Mouse (Mus musculus) hindlimb bud, embryonic 11.5 days (tissue): ENCODE data around the gene Spryd4.
"Not testable (repeated sequence)": the region's sequence is repeated elsewhere in the genome, so short reads cannot be mapped to it uniquely, and the experiment has no call there.

Source experiments
- DNase-seq: peaks from one replicate; pipeline ENCODE4 v3.0.0-alpha.2; 2012; ENCODE audit warnings: low read depth, low spot score; ENCODE audit errors: extremely low spot score

Spryd4 gene

DNA sequence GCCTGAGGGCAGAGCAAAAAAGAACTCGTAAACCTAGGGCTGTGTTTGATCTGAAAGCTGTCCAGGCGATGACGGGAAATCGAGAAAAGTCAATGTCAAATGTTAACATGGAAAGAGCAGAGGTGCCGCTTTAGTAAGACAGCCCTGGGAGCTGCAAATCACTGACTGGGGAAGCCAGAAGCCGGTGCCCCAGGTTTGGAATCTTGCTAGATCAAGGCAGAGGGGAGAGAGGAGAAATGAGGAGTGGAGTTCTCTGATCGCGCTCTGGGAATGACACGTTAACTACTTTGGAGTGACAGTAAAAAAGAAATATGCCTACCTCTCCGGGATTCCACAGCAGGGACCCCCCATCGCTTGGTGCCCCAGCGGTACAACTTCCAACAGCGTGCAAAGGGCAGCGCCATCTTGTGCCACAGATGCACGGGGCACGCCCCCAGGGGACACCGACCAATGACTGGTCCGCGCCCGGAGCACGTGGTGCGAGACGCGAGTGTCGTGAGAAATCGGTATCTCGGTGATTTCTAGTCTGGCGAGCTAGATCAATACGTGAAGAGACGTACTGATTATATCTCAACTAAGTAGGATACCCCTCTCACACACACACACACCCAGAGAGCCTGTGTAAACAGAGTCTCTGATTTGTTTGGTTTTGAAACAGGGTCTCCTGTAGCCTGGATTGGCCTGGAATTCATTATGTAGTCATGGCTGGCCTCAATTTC is at the start of gene Spryd4:
Spryd4 (minus strand) TSS at position 418 of the 719 bp plus-strand sequence.
- DNase-seq: peak; percentile 84

DNA sequence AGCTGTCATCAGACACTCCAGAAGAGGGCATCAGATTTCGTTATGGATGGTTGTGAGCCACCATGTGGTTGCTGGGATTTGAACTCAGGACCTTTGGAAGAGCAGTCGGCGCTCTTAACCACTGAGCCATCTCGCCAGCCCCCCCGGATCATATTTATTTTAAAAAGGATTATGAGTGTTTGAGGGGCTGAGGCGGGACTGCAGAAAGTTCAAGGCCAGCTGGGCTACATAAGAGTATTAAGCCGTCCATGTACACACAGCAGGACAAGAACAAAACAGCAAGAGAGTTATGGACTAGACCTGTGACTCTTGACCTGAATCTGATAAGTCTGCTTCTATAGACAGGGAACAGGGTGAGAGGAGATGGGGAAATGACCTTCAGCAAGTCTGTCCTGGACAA is 48.8 kb upstream of the Spryd4 start:
- not testable (repeated sequence) for DNase-seq

DNA sequence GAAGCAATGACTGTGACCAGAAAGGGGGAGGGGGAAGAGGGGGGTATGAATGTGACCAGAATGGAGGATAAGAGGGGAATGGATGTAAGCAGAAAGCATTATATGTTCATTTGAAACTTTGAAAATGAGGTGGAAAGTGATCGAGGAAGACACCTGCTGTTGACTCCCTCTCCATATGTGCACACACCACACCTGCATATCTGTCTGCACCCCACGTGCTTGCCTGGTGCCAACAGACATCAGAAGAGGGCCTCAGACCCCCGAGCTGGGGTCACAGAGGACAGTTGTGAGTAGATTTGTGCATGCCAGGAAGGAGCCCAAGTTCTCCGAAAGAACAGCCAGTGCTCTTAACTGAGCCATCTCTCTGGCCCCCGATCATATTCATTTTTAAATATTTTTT is 48.3 kb upstream of the Spryd4 start:
- DNase-seq: no peak

DNA sequence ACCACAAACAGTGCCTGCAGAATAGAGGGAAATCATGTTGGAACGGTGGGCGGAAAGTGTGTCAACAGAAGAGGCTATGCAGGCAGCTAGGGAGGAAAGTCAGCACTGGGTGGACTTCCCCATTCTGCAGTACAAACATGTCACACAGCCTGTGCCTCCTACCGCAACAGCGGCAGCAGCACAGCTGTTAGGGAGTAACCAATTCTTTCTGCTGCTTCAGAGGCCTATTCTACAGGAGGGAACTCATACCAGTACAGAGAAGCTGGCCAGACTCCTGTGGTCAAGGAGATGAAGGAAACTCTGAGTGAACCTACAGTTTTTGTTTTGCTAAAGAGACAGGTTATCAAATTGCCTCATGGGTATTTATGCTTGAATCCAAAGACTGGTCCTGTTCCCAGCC is 47.3 kb upstream of the Spryd4 start:
- DNase-seq: no peak

DNA sequence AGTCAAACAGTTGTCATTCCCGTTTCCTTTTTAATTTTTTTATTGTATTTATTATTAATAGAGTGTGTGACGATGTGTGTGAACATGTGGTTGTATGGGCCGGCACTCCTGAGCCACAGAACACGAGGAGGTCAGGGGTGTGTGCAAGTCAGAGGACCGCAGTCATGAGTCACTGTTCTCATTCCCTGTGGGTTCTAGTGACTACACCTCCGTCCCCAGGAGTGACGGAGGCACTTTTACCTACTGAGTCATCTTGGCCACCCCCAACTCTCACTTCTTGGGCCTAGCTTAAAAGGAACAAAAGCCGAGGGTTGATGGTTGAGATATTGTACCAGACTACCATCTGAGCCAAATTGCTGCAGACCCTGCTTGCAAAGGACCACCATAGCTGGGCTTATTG is 44.7 kb upstream of the Spryd4 start:
- no peak for DNase-seq

DNA sequence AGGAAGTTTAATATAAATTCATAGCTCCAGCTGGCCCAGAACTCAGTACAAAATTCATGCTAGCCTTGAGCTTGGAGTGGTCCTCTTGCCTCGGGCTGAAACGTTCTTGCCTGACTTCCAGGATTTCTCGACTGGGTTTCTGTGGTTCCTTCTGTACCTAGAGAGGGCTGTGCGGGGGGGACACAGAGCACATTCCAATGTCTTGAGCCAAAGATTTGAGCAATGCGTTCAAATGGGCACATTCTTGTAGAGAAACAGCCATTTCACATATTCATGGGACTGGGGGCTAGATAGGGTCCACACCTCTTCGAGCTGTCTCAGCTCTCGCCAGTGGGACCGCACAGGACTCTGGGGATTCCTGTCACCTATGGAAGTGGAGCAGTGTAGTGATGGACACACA is 44.3 kb upstream of the Spryd4 start:
- DNase-seq: no peak

DNA sequence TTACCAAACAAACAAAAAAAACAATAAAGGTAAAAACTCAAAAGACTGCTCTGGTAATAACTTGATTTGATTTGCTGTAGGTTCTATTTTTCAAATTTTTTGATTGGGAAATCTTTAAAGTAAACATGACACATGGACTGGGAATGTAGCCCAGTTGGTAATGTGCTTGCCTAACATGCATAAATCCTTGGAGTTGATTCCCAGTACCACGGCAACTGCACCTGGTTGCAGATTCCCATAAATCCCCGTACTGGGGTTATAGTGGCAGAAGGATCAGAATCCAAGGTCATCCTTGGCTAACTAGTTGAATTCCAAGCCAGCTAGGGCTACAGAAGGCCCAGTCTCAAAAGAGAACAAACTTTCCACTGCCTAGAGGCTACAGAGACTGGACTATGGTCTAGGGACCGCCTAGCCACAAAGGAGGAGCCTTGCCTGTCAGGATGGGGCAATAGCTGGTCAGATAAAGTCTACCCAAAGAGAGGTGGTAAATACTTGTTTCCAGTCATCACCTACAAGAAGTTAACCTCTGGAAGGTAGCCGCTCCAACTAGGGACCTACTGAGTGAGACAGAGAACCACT is 42.2 kb upstream of the Spryd4 start, which contains the start of gene Apon:
Apon (plus strand) TSS at position 420 of the 579 bp plus-strand sequence.
- no peak for DNase-seq

DNA sequence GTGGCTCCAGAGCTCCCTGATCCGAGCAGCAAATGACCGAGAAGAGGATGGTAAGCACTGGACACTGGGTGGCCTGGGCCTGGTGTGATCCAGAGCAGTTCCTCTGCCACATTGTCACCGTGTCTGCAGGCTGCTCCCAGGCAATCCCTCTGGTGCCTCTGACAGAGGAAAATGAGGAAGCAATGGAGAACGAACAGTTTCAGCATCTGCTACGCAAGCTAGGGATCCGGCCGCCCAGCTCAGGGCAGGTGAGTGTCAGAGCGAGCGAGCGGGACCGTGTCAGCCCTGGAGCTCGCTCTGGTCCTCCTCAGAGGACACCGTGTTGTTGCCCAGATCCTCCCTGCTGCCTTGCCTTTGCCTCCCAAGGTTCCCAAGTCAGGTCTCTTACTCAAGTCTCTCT is 39.0 kb upstream of the Spryd4 start:
- no peak for DNase-seq

DNA sequence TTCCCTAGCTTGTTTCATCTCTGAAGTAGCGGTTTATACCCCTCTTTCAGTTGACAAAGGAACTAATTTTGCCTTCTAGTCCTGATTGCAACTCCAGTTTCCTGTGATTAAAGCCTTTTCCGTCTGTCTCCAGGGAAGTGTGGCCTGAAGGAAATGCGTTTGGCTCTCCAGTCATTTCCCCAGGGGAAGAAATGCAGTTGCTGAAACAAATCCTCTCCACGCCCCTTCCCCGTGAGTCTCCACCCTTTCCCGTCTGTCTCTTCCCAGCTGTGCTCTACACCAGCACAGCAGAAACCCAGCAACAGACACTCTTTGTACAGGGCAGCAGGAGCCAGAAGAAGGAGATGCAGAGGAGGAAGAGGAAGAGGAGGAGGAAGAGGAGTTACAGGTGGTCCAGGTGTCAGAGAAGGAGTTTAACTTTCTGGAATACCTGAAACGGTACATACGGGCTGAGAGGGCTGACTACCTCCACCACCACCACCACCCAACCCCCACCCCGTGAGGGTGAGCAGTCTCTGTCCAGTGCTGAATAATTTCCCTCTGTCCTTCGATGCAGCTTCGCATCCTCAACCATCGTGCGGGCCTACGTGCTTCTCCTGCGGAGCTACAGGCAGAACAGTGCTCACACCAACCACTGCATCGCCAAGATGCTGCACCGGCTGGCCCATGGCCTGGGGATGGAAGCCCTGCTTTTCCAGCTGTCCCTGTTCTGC is 35.6 kb upstream of the Spryd4 start:
- DNase-seq: no peak

DNA sequence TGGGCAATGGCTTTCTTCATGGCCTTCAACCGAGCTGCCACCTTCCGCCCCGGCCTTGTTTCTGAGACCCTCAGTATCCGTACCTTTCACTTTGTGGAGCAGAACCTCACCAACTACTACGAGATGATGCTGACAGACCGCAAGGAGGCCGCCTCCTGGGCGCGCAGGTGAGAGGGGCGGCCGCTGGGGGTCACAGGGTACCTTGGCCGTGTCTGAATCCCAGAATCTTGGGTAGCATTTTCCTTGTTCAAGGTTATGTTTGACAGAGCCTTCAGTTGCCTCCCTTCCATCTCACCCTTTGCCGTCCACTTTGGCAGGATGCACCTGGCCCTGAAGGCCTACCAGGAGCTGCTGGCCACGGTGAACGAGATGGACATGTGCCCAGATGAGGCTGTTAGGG is 32.5 kb upstream of the Spryd4 start:
- no peak for DNase-seq

DNA sequence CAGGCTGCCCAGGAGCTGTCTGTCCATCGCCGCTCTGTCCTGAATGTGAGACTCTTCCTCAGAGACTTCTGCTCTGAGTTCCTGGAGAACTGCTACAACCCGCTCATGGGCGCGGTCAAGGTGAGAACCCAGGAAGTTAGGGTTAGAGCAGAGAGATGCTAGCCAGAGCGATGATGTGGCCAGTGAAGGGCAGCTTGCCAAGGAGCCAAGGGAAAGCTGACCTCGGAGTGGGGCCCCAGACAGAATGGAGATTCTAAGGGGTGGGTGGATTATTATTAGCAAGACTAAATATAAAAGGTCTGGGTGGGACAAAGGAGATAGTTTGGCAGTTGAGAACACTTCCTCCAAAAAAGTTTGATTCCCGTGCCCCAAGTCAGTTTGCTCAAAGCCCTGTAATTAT is 31.6 kb upstream of the Spryd4 start:
- DNase-seq: no peak

DNA sequence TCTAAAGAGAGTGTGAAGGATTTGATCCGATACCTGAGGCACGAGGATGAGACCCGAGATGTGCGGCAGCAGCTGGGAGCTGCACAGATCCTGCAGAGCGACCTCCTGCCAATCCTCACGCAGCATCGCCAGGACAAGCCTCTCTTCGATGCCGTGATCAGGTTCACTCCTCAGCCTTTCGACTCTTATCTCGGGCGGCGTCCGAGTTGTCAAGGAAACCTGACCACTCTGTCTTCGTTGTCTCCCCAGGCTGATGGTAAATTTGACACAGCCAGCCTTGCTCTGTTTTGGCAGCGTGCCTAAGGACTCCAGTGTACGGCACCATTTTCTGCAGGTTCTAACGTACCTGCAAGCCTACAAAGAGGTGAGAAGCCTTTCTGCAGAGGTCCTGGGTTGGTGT is 28.5 kb upstream of the Spryd4 start:
- DNase-seq: no peak

DNA sequence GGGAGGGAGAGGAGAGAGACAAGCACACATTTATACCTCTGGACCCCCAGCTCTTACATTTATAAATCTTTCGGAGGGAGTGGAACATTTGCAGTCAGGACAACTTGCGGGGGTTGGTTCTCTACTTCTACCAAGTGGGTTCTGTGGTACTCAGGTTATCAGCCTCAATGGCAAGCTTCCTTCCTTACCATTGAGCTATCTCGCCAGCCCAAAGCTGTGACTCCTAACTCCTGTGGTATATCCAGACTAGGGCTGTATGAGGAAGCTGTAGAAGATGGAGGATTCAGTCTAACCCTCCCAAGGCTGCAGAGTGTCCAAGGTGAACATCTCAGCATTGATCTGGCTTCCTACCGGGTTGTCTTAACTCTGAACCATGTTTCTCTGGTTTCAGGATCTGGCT is 27.5 kb upstream of the Spryd4 start:
- DNase-seq: no peak

DNA sequence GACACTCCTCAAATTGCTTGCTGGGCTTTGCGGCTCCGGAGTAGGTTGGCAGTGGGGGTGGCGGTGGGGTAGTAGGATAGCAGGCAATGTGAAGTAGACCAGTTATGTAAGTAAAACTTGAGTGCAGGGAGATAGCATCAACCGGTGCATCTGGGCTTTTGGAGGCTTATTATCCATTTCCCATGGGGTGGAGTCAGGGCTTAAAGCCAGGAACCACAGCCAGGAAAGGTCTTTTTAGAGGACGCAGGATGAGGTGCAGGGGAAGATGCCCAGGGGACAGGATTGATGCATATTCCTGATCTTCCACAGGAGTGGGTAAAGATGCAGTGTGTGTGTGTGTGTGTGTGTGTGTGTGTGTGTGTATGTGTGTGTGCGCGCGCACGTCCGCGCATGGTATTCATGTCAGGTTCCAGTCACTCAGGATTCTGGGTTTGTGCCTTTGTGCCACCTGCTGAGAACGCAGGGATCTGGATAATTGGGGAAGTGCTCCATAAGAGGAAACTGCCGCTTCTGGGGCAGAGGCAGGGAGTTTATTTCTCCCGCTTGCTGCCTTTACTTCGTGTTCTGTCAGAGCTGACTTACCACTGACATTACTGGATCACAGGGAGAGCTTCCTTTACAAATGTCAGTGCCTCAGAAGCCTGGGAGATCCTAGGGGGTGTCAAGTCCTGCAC is 26.3 kb upstream of the Spryd4 start:
- no peak for DNase-seq

DNA sequence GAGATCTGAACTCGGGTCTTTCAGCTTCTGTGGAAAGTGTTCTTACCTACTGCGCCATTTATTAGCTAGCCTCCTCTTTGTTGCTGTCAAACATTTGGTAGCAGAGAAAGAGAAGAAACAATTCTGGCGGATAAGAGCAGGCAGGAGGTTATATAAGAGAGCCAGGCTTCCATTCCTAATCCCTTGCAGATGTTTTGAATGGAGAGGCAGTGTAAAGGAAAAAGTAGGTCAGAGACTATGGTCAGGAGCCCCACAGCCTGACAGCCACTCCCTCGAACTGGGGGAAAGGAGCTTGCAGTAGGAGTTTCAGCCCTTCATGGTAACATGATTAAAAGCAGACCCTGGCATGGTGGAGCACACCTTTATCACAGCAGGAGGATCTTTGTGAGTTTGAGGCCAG is 24.7 kb upstream of the Spryd4 start:
- no peak for DNase-seq

DNA sequence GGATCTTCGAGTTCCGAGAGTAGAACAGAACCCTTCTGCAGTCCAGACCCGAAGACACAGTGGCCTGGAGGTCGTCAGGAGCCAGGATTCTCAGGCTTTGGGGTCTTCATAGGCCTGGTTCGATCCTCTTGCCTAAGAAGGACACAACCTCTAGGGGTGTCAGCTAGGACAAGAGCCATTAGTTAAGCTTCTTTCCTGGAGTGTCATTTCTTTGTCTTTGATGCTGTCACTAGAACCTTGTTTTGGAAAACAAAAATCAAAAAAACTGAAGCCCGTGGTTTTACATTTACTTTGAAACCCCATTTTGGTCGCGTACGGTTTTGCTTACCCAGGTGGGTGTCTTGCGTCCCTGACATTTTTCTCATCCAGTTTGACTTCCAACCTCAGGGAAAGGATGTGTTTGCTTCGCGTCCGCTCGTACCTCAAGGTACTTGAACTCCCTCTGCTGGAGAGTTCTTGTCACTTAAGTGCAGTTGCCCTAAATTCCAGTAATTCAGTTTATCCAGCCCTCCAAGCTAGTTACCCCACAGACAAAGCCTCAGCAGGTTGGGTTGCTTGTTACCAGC is 20.9 kb upstream of the Spryd4 start:
- peak; percentile 84 for DNase-seq

DNA sequence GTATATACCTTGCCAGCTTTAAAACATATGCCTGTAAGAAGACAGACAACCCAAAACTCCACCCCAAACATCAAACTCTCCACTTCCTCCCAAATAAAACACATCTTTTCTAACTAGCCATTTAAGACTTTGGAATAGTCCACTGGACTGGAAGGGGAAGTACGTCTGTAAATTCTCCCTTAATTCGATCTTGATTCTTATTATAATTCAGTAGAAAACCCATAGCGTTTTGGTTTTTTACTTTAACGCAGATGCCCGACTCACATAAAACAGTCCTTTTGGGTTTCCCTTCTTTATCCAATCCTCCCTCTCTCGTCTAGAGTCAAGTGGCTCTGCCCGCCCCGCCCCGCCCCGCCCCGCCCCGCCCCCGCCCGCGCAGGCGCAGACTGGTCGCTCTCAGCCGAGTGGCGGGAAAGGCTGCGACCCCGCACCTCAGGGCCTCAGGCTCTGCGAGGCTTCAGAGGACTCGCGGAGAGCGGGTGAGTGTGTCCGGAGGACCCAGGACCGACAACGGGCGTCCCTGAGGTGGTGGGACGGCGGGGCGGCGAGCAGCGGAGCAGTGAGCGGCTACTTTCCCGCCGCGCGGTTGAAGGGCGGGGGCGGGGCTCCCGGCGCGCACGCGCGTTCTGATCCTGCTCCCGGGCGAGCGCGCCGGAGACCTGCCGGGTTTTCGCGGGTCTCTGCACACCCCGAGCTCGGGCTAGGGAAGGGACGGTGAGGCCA is 20.3 kb upstream of the Spryd4 start, which contains the start of gene Timeless:
Timeless (plus strand) TSS at position 369 of the 723 bp plus-strand sequence.
- peak; percentile 89 for DNase-seq

DNA sequence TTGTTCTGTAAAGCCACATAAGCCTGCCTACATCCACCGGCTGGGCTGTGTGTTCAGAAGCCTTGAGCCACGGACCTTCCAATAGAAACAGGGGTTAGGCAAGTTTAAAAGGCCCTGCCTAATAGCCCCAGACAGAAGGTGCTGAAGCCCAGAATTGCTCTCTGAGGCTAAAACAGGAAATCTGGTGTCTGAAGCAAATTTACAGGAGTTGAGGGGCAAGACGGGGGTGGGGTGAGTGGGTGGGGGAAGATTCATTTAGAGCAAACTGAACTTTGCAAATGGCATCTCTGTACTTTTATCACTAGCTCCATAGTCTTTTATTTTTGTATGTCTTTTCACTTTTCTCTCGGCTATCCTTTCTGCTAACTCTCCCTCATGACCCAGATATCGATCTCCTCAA is 19.5 kb upstream of the Spryd4 start:
- no peak for DNase-seq

DNA sequence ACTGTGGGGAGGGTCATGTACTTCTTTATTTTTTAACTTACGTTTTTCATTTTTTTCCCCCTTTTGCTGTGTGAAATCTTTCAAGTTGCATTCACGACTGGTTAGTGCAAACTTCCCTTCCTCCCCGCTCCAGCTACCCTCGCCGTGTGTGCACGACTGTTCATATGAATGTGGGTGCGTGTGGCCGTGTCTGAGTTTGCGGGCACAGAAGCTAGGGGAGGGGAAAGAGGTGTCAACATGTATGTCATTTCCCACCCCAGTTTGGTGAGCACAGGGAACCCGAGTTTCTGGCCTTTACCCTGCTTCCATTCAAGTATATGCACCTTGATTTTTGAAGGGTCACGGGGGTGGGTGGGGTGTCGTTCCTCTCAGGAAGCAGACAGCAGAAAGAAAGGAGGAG is 19.0 kb upstream of the Spryd4 start:
- DNase-seq: no peak

DNA sequence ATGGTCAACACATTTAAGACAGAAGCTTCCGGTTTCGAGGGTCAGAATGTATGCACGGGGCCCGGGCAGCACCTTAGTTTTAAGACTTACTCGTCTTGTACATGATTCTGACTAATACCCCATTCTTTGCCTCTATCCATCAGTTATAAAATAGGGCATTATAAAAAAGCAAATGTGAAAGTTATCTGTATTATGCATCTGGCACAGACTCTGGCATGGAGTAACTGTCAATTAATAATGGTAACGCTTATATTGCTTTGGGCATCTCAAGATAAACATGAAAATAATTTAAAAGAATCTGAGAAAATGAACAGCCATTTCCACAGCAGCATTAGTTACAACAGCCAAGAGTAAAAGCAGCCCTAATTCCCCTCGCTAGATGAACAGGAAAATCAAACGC is 16.4 kb upstream of the Spryd4 start:
- DNase-seq: no peak

DNA sequence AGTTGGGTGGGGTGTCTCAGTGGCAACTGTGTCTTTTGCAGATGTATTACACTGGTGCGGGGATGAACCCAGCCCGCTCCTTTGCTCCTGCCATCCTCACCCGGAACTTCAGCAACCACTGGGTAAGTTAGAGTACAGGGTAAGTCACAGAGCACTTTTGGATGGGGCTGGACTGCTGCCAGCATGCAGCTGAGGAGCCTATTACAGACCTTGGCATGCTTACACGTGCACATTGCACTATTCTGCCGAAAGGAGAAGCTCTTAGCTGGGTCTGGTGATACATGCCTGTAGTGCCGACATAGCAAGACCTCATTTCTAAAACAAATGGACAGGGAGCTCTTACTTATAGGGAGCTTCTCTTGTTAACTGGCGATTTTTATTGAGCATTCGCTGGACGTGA is 16.0 kb upstream of the Spryd4 start:
- no peak for DNase-seq
